Mouse (Mus musculus): ENCODE data around the gene Cmip.

The Cmip gene

GRCm38 (mm10) chr8:117257821-117258575, 1.1 kb downstream of the Cmip start:
- DNase-seq (ENCODE audit: low spot score in 2 of 2): no peak

- no peak for DNase-seq (ENCODE audit: low spot score in 2 of 2)
Measured at GRCm38 (mm10) chr8:117258576-117259040, 1.7 kb downstream of the Cmip start.

- no peak for DNase-seq (ENCODE audit: low spot score in 2 of 2)
Measured at GRCm38 (mm10) chr8:117259431-117260001, 2.7 kb downstream of the Cmip start.

GRCm38 (mm10) chr8:117260234-117260929, 3.5 kb downstream of the Cmip start:
- DNase-seq (ENCODE audit: low spot score in 2 of 2): no peak

- no peak for DNase-seq (ENCODE audit: low spot score in 2 of 2)
Measured at GRCm38 (mm10) chr8:117260930-117261475, 4.1 kb downstream of the Cmip start.

- DNase-seq (ENCODE audit: low spot score in 2 of 2): no peak
Measured at GRCm38 (mm10) chr8:117261702-117262101, 4.8 kb downstream of the Cmip start.

- no peak for DNase-seq (ENCODE audit: low spot score in 2 of 2)
Measured at GRCm38 (mm10) chr8:117262685-117263084, 5.8 kb downstream of the Cmip start.

GRCm38 (mm10) chr8:117263442-117263841, 6.6 kb downstream of the Cmip start:
- DNase-seq (ENCODE audit: low spot score in 2 of 2): no peak

GRCm38 (mm10) chr8:117265079-117265478, 8.2 kb downstream of the Cmip start:
- DNase-seq (ENCODE audit: low spot score in 2 of 2): no peak

GRCm38 (mm10) chr8:117267403-117268129, 10.7 kb downstream of the Cmip start:
- no peak for DNase-seq (ENCODE audit: low spot score in 2 of 2)

GRCm38 (mm10) chr8:117278234-117278633, 21.4 kb downstream of the Cmip start:
- DNase-seq (ENCODE audit: low spot score in 2 of 2): no peak

- DNase-seq (ENCODE audit: low spot score in 2 of 2): no peak
Measured at GRCm38 (mm10) chr8:117278668-117279132, 21.8 kb downstream of the Cmip start.

- no peak for DNase-seq (ENCODE audit: low spot score in 2 of 2)
Measured at GRCm38 (mm10) chr8:117280488-117280887, 23.6 kb downstream of the Cmip start.

GRCm38 (mm10) chr8:117281676-117282075, 24.8 kb downstream of the Cmip start:
- no peak for DNase-seq (ENCODE audit: low spot score in 2 of 2)

GRCm38 (mm10) chr8:117282141-117282950, 25.5 kb downstream of the Cmip start:
- DNase-seq (ENCODE audit: low spot score in 2 of 2): no peak

GRCm38 (mm10) chr8:117284768-117285484, 28.1 kb downstream of the Cmip start:
- DNase-seq (ENCODE audit: low spot score in 2 of 2): no peak

GRCm38 (mm10) chr8:117287966-117288365, 31.1 kb downstream of the Cmip start:
- no peak for DNase-seq (ENCODE audit: low spot score in 2 of 2)

GRCm38 (mm10) chr8:117289016-117289415, 32.2 kb downstream of the Cmip start:
- DNase-seq (ENCODE audit: low spot score in 2 of 2): peak; percentile 21 to 52

- no peak for DNase-seq (ENCODE audit: low spot score in 2 of 2)
Measured at GRCm38 (mm10) chr8:117290506-117290905, 33.6 kb downstream of the Cmip start.

GRCm38 (mm10) chr8:117292262-117292661, 35.4 kb downstream of the Cmip start:
- DNase-seq (ENCODE audit: low spot score in 2 of 2): no peak

All from frontal cortex, postnatal 25 days (tissue).